Mouse (Mus musculus): ENCODE data around the gene Mrpl42.

GRCm38 (mm10) chr10:95461053-95461553 is 40.6 kb downstream of the Mrpl42 start:
- TF ChIP-seq CTCF (IDR thresholded peaks at IDR 0.05; ENCODE audit: borderline replicate concordance, extremely low read depth, insufficient read depth, insufficient read length), result no peak
- no peak for TF ChIP-seq POLR2A (IDR thresholded peaks at IDR 0.05; ENCODE audit: borderline replicate concordance, extremely low read depth, insufficient read depth, insufficient read length, poor library complexity, severe bottlenecking)

Measured in brain, embryonic 14.5 days (tissue).